Mouse (Mus musculus) heart, postnatal 36 days (tissue): Measurements from ENCODE around the gene Nt5c1a. TPM values are rescaled to one million over a fixed set of nuclear protein-coding genes. Genes with fewer than 3 reads are reported as not detected.
A peak's percentile ranks its signal among the peaks of the same experiment; 100 is the strongest.
"Not testable (repeated sequence)": the region's sequence is repeated elsewhere in the genome, so short reads cannot be mapped to it uniquely, and the experiment has no call there.

Source experiments
- DNase-seq, 2 experiments: peaks; one replicate each; pipeline ENCODE4 v3.0.0; 2021 to 2022
- intact Hi-C: fragments of 180-260 bp; cut with DNase I; formaldehyde crosslinking; loops from one replicate; pipeline ENCODE4 v1.15.1; 2025
- total RNA-seq, 2 experiments: library from RNA; stranded (reverse); gene quantifications; 2 replicates each; pipeline ENCODE4 v1.2.3; 2021

Gene Nt5c1a
- total RNA-seq, result 10 to 100 TPM; 45.5 to 58.6 TPM

DNA sequence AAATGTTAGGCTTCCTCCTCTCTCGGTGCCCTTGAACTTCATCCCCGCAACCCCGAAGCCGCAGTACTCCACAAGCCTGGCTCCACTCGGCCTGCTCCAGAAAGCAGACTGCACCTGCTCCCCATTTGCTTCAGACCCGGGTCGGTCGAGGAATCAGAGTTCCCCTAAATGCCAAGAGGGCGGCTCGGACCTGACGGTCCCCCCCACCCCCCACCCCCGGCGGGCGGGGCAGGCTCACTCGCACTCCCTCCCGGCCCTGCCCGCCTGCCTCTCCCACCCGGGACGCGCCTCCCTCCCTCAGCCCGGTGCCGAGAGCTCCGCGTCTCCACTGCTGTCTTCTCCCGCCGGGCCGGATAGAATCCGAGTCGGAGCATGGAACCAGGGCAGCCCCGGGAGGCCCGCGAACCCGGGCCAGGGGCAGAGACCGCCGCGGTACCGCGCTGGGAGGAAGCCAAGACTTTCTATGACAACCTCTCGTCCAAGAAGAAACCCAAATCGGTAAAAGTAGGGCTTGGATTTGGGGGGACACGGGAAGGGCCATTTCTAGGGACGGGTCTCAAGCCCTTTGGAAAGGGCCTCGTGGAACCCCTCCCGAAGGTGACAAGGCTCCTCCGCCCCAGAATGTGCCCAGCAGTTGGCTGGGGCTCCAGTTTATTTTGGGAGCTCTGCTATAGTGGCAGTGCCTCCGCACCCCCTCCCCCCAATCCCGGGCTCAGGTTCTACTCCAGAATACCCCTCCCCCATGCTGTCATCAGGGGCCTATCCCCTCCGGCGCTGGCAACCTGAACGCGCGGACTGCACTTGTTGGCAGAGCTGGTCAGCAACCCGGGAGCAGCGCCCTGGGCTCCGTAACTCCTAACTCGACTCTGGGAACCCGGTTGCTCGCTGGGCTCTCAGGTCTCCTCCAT is at the start of gene Nt5c1a:
Nt5c1a (plus strand) TSS at position 319 of the 908 bp plus-strand sequence.
- DNase-seq, result peak; percentile 51 to 63

DNA sequence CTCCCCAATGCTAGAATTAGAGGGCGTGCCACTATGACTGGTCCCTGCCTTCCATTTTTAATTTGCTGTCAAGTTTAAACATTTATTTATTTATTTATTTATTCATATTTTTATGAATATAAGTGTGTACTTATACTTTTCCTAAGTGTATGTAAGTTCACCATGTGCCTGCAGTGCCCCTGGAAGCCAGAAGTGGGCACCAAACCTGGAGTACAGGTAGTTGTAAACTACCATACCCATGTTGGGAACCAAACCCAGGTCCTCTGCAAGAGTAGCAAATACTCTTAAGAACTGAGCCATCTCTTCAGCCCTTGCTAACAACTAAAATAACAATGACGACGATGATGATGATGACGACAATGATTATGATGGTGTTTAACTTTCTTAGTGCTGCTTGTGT is 49.3 kb upstream of the Nt5c1a start:
- no peak for DNase-seq
- intact Hi-C loops, result no loop called here

More for the DNA sequence above, at the start of gene Nt5c1a:
- intact Hi-C loops, result no loop called here

DNA sequence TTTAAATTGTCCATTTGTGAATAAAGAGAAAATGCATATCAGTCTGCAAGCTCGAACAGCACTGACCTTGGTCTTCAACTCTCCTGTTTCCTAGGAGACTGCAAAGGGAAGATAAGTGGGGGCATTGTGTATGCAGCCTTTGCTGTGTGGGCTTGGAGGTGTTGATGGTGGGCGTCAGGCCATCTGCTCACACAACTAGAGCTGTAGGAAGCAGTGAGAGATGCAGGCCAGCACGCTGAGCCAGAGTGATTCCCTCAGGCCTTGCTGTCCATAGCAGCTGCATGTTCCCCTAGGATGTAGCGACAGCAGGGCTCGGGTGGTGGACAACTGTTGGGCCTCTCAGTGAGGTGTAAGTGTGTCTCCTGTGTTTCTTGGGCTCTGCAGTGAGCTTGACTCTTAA is 48.3 kb upstream of the Nt5c1a start:
- intact Hi-C loops, result no loop called here
- DNase-seq, result no peak

DNA sequence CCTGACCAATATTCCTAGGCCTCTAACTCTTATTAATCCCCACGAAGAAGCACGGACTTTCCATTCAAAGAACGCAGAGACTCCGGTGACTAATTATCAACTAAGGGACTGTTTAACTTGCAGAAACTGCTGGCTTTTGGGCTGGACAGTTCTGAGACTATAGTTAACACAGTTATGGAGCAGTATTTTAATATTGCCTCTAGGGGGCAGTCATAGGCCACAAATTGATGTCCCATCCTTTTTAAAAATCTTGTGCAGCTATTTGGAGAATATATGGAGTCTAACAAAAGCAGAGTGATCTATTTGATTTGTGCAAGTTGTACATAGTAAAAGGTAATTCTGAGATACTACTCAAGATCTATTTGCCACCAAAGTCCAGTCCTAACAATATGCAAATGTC is 46.3 kb upstream of the Nt5c1a start:
- intact Hi-C loops, result loop anchor here (1.0 to 5.0 kb wide), 3 partner anchors 45 to 100 kb away; no protein-coding TSS in a partner anchor
- peak in 1 of 2 experiments; percentile 4 for DNase-seq

DNA sequence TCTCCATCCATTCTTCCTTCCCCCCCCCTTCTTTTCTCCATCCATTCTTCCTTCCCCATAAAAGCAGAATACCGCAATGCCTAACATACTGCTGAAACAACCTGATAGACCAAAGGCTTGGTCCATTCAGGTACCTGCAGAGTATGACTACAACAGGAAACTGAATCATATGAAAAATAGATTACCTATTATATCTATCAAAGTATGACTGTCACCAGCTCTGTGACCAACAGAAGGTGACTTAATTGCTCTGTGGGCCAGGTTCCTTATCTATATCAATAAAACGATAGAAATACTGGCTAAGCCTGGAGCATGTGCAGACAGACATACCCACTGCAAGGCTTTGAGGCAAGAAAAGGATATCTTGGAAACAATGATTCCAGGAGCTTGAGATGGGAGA is 45.9 kb upstream of the Nt5c1a start:
- intact Hi-C loops, result loop anchor here (1.0 to 5.0 kb wide), 3 partner anchors 45 to 99 kb away; no protein-coding TSS in a partner anchor
- no peak for DNase-seq

DNA sequence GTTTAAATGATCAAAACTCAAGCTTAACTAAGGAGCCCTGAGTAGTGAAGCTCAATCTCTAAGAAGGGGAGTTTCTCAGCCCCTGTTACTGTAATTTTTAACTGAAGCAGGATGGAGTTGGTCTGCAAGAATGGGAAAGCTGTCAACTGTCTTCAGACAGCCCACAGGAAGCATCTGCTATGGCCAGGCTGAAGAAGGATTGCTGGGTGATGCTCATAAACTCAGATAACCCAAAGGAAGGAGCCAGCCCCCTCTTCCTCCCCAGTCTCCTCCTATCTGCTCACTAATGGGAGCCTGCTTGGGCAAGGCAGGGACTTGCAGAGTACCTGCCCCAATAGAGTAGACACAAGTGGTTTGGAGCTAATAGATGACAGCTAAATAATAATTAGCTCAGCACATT is 45.5 kb upstream of the Nt5c1a start:
- no peak for DNase-seq
- intact Hi-C loops, result loop anchor here (1.0 to 5.0 kb wide), 3 partner anchors 44 to 99 kb away; no protein-coding TSS in a partner anchor

DNA sequence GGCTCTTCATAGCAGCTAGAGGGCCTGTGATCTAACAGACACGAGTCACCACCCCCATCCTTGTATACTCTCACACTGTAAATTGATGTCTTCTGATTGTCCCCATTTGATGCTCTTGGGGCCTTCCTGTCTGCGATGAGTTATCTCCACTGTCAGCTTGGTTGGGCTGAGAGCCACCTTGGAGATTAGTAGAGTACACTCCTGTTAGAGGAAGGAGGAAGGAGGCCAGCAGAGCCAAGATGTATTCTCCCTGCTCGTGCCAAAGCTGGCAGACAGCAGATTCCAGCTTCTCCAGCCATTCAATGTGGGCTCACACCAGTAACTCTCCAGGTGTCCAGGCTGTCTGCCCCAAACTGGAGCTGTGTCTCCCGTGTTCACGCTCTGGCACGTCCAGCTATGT is 40.7 kb upstream of the Nt5c1a start:
- DNase-seq, result no peak
- intact Hi-C loops, result no loop called here

DNA sequence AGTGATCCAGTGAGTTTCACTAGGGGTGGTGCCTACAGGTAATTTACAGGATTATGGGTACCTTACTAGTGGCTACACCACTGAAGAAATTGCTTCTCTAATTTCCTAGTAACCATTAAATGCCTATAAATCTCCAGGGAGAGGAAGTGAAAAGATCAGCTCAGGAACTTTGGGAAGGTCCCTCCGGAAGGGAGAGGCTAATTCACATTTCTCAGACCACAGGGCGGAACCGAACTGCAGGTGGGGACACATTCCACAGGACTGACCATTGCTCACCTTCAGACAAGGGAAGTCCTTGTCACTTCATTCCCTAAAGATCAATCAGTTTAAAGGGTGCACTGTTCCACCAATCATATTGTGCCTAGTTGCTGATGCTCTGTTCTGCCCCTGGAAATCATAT is 40.1 kb upstream of the Nt5c1a start:
- intact Hi-C loops, DNase-seq: not testable (repeated sequence)

DNA sequence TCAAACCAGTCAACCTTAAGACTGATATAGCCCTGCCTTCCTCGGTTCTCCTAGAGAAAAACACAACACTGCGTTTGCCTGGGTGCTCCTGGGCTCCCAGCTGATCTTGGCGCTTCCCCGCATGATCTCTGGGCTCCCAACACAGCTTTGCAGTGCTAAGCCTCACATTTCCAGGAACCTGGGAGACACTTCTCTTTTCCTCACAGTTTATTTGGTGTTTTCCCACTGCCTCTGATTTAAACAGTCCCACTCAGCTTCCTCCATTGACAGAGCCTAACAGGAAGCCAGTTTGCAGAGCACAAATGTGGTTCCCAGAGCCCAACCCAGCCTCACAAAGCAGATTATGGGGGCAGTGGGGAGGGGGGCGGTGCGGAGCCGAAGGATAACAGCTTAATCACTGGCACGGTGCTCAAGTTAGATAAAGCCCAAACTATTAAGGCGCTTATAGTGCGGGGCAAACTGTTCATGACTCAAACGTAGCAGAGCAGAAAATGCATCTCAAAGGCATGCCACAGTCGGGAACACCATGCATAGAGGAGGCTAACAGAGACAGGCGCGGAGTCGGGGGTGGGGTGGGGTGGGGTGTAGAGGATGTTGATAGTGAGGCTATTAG is 38.9 kb upstream of the Nt5c1a start:
- DNase-seq, result no peak
- intact Hi-C loops, result no loop called here

DNA sequence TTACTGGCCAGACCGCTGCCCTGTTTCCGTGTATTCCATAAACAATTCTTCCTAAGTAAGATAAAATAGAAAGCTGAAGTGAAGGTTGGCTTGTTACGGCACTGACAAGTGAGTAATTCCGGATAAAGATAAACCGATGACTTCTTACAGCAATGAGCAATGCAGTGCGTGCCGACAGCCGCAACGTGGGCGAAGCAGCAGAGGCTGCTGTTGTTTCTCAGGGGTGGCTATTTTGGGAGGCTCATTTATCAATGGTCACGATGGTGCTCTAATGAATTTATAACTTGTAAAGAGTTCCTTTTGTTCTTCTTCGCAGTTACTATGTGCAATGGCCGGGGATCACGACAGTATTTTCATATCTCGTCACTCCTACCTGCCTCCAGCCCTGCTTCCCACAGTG is 37.1 kb upstream of the Nt5c1a start:
- intact Hi-C loops, result no loop called here
- no peak for DNase-seq

DNA sequence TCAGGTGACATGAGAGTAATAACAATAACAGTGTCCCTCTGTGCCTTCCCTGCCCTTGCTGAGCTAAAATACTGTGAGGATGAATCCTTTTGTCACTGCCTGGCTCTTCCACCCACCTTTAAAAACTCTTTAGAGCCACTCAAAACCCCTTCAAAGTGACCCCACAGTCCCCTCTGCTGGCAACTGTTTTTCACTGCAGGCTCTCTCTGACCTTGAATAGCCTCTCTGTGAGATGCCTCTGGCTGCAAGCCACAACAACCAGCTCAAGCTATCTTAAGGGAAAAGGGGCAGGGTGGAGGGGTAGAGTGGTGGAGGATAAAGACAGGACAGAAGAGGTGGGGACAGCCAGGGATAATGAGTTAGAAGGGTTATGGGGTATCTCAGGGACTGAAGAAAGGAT is 29.5 kb upstream of the Nt5c1a start:
- intact Hi-C loops, result no loop called here
- no peak for DNase-seq

DNA sequence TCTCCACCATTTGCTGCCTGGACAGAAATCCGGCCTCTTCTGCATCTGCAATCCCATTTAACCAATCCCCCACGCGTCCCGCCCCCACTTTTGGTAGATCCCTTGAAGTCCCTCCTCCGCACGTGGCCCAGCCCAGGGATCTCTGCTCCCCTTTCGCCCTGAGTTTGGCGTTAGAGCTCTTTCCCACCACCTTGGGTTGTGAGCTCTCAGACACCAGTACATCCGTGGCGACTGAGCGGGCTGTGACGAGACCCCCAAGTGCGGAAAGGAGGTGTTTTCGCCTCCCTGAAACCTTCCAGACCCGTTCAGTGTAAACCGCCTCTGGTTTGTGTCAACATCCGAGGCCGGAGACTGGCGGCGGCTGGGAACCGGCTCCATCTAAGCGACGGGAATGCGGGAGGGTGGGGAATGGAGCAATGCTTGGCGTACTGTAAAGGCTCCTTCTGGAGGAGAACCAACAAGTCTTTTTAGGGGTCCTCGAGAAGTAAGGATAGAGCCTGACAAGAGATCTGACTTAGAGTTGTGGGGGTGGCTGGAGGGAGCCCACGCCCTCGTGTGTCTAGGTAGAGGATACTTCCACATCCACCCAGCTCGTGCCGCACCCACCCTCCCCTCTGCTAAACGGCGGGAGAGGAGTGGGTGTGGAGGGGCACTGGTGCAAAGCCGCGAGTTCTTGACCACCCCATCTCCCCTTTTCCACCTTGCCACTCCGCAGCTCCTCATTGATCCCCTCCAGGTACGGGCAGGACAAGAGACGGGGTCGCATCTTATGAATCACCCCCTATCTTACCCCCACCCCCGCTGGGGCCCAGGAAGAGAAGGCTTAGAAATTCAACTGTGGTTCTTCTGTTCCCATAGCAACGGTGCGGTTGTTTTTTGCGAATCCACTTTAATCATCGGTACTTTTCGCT is 18.7 kb upstream of the Nt5c1a start, which contains the start of gene Hpcal4:
Hpcal4 (plus strand) TSS at position 900 of the 911 bp plus-strand sequence.
- intact Hi-C loops, result no loop called here
- DNase-seq, result no peak

DNA sequence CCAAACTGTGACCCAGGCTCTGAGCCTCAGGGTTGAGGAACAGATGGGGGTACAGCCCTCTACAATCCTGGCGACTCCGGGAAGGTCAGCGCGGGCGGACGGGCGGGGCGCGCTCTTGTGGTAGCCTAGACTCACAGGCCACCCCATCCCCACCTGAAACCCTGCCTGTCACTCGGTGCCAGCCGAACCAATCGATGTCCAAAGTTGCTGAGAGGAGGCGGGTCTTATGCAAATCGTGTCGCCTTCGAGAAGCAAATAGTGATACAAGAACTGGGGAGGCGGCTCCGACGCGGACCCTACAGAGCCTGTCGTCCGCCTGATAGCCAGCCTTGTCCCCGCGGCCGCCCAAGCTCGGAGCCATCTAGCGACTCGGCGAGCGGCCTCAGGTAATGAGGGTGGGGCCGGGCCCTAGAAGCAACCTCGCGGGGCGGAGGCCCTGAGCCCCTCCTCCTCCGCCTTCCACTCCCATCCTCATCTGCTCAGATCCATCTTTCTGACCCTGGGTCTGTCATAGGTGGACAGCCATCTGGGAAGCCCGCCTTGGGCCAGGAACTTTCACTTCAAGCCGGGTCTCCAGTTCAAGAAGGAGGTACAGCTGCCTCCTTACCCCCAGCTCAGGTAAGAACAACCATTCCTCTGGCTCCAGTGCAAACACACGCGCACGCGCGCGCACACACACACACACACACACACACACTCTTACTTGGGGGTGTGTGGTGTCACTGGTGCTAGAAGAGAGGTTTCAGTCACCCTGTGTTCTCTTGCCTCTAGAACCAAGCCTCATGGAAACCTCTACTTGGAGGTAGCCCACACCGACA is 17.9 kb upstream of the Nt5c1a start:
- intact Hi-C loops, result no loop called here
- peak; percentile 56 to 58 for DNase-seq

DNA sequence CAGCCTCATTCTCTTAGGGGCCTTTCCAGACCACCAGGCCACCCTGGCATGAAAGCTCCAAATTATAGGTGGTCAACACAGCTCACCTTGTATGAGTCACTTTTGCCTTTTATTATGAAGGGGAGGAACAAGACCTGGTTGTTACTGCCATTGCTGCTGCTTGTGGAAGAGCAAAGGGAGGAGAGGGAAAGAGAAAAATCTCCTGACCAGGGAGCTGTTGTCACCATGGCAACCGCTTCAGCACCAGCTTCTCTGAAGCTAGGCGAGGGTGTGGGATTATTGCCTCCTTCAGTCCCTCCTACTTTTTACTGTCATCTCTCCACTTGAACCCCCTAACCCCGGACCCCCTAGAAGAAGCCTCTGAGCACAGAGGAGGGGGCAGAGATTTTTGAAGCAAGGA is 16.5 kb upstream of the Nt5c1a start:
- no peak for DNase-seq
- intact Hi-C loops, result no loop called here

DNA sequence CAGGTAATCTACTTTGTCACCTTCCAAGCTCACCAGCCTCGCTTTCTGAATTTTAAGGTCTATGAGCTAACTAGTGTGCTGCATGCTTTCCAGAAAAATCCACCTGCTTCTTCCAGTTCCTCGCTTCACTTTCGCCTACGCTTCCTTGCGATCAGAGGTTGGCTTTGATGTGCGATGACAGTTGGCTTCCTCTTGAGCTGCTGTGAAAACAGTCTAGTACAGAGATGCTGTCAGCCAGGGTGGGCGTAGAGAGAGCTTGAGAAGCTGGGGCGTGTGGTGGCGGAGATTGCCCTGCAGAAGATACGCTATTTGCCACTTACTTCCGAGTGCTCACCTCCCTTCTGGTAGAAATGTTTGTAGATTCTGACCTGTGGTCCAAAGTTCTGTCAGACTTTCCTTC is 9.0 kb upstream of the Nt5c1a start:
- intact Hi-C loops, result no loop called here
- no peak for DNase-seq

DNA sequence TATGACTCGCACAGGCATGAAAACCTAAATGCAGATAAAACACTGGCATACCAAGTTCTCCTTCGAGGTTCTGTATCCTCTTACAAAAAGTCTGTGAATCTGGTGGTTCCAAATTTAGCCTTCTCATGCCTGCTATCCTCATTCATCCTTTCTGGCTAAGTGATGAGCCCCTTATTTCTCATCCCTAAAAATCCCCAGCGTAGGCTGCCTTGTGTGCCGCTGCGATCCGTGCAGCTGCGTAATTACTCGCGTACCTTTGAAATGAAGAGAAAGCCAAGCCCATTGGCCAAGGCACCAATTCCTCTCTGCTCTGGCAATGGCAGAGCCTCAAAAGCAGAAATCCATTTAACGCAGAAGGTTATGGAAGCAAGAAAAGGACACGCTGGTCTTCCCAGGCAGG is 7.5 kb upstream of the Nt5c1a start:
- intact Hi-C loops, result no loop called here
- DNase-seq, result no peak

DNA sequence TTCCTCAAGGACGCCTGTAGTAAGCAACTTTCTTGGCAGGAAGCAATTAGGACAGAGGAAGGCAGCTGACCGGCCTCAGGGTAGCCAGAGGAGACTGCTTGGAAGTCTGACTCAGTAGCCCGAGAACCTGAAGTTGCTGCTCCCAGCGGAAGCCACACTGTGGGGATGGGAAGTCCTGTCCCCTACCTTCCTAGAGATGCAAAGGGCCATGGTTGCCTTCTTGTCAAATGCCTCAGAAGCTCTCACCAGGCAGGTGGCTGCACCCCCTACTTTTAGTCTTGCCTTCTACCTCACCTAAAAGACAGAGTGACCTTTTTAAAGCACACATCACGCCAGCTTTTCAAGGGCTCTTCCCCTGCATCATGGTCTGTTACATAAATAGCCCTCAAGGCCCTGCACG is 4.6 kb upstream of the Nt5c1a start:
- DNase-seq, result no peak
- intact Hi-C loops, result no loop called here

DNA sequence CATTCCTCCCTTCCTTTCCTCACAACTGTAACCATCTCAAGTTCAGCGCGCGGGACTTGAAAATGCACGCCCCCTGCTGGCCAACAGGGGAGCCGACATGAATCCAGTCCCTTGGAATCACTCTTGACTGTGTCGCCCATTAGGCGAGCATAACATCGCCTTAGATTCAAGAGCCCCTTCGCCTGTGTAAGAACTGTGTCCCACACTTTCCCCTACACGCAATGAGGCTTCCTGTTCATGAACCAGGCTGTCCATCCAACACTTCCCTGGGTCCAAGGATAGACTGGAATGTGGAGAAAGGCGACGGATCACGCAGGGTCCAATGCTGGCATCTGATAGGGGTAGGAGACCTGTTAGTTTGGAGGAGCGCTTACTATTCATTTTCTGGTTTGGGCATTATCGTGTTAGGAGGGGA is 526 bp upstream of the Nt5c1a start:
- intact Hi-C loops, result loop anchor here (1.0 kb wide), 1 partner anchor 45 kb away; no protein-coding TSS in a partner anchor
- DNase-seq, result peak in 1 of 2 experiments; percentile 76

DNA sequence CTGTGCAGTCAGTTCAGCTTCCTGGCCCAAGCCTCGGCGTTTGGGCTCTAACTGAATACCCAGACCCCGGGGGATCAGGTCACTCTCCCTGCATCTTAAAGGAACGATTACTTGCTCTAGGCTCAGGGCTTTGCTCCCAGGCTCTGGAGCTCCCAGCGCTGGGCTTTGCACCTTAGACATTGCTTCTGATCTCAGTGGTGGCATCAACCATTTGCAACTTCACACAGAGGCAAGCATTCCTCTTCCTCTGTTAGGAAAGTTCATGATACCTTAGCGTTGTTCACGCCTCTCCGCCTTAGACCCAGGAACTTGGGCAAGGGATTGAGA is 753 bp downstream of the Nt5c1a start:
- intact Hi-C loops, result no loop called here

DNA sequence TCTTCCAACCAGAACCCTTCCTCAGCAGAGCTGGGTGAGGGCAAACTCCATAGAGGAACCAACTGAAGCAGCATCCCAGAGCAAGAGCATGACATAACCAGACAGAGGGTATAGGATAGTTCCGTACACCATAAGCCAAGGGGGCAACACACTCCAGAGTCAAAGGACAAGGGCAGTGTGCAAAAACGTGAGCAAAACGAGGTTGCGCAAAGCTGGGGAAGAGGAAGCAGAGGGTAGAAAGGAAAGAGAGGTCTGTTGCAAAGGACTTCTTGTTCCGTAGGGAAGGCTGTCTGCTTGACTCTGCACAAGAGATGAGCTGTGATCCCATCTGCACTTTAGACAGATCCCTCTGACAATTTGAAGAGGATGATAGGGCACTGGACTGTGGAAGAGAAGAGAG is 6.0 kb downstream of the Nt5c1a start:
- no peak for DNase-seq
- intact Hi-C loops, result no loop called here

More for the DNA sequence above, 753 bp downstream of the Nt5c1a start:
- DNase-seq, result no peak
